Mouse (Mus musculus) monocyte, adult 2 months (primary cell): Measurements from ENCODE around the gene Gng7.

ENCODE experiments used
- DNase-seq, 2 experiments: peaks; one replicate each; pipeline ENCODE4 v3.0.0; 2022; ENCODE audit warnings: low spot score in 2 of 2, low read depth in 1 of 2

Gene Gng7

GRCm38 (mm10) chr10:80946684-80947437 lies 67.9 kb downstream of the Gng7 start:
- no peak for DNase-seq

- DNase-seq, result no peak
These were observed 70.5 kb downstream of the Gng7 start for GRCm38 (mm10) chr10:80944231-80944630.

- no peak for DNase-seq
These were observed 71.0 kb downstream of the Gng7 start for GRCm38 (mm10) chr10:80943701-80944100.

GRCm38 (mm10) chr10:80942919-80943318 lies 71.8 kb downstream of the Gng7 start:
- no peak for DNase-seq

DNA sequence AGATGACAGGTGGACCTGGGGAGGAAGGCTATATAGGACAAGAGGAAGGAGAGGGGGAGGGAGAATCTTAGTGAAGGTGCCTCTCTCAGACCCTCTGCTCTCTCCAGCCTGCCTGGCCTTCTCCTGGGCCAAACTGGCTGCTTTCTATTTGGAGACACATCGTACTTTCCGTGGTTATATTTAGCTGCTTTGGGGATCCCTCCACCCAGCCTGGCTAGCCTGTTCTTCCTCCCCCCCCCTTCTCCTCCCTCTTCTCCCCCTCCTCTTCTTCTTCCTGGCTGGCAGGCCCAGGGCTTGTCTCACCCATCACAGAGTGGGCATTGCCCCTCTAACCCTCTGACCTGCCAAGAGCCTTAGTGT lies 73.8 kb downstream of the Gng7 start:
- no peak for DNase-seq

GRCm38 (mm10) chr10:80940320-80940987 lies 74.3 kb downstream of the Gng7 start:
- no peak for DNase-seq

- DNase-seq, result peak in 1 of 2 experiments; percentile 70
These were observed 75.1 kb downstream of the Gng7 start for GRCm38 (mm10) chr10:80939671-80940070.

DNA sequence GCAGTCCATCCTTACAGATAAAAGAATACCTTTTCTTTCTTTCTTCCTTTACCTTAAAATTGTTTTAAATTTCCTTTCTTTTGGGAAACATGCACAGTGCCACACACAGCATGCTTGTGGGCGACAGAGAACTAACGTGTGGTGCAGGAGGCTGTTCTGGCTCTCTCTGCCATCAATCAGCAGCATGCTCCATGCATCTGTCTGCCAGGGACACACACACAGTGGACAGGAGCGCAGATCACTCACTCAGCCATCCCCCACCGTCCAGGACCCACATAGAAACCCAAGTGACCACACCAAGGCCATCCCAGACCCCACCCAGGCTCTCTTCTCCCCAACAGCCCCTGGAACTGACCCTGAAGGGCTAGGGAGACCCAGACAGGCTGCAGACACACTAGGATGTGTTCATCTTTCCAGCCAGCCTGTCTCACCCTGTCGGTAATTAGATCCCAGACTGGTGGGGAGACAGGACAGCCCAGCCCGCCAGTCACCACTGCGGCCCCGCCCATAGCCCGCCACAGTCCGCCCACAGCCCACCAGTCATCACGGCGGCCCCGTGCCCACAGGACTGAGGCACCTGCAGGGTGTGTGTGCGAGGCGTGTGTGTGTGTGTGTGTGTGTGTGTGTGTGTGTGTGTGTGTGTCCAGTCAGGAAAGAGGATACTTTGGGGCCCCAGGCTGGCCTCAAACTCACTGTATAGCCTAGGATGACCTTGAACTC lies 75.8 kb downstream of the Gng7 start:
- DNase-seq, result no peak

DNA sequence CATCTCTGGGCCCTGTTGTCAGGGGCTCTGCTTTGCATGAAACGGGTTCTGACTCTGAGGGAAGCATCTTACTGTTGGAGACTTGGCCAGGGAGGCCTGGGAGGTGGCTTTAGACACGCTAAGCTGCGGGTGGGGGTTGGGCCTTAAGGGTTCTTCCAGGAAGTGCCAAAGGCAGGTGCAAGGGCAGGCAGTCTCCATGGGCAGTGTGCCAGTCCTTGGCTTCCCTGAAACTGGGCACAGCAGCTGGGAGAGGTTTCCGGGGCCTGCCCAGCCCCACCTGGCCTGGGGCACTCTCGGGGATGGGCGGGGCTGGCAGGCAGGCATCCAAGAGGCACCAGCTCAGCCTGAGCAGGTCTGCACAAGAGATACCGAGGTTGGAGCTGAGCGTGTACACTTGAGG lies 77.1 kb downstream of the Gng7 start:
- DNase-seq, result no peak

- DNase-seq, result no peak
These were observed 78.0 kb downstream of the Gng7 start for GRCm38 (mm10) chr10:80936810-80937164.

GRCm38 (mm10) chr10:80936135-80936809 lies 78.5 kb downstream of the Gng7 start:
- no peak for DNase-seq

- DNase-seq, result no peak
These were observed 79.0 kb downstream of the Gng7 start for GRCm38 (mm10) chr10:80935698-80936097.

DNA sequence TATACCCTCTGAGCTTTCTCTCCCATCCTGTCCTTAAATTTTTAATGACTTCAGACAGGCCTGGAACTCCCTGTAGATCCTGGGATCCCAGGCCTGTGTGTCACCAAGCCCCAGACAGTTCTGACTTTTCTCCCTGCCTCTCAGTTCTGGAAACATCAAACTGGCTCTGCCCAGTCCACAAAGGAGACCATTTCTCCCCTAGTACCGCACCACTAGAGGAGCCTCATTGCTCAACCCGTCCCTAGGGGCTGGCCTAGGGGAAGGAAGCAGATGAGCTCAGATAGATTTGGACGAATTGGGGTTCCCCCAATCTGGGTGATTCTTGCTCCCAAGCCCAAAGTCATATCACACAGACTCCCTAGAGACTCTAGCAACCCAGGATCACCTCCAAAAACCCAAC lies 79.5 kb downstream of the Gng7 start:
- no peak for DNase-seq

DNA sequence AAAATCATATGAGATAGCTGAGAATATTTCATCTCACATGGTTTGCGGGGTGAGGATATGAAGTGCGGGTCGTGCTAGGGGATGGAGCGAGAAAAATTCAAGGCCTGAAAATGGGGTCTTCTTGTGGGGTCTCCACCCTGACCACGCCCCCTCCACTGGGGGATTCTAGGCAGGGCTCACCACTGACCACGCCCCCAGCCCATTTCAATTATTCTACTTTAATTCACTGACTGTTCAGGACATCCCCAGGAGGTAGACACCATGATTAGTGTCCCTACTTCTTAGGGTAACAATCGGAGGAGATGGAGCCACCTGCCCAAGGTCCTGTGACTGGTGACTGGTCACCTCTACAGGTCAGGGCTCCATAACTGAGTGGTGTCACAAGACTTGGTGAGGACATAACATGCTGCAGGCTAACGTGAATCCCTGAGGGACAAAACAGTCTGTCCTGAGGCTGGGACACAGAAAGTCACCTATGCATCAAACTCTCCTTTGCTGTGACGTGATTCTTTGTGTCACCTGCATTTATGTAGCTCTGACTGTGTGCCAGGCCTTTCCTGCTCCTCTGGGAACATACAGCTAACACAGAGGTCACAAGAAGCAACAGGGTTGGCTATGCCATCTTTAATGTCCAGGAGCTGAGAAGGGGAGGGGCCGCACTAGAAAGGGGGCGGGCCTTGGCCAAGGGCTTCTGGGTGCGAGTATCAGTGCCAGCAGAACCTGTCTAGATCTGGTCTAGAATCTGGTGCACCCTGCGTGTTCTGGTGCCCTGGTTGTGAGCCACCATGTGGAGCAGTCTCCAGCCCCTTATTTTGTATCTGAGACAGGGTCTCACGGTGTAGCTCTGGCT lies 80.4 kb downstream of the Gng7 start:
- no peak for DNase-seq

DNA sequence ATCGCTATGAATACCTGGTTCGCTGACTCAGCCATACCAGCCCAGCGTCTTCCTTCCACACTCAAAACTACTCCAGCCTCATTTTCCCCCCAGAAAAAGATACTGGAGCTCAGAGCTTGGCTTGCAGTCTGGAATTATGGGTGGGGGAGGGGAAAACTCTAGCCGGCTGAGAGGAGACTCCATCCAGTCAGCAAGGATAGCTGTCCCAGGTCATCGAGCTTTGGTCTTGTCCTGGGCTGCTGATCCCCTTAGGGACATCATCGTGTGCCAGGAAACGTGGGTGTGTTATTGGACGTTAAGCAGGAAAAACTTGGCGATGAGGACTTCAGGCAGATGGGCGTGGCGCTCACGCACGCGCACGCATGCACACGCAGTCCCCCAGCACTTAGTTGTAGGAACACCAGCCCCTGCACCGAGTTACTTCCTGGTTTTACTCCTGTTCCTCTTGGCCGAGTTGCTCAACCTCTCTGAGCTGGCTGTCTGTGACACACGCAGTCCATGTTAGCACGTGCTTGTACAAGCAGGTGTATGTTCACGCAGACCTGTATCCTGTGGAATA lies 81.2 kb downstream of the Gng7 start:
- DNase-seq, result peak in 1 of 2 experiments; percentile 48

- DNase-seq, result no peak
These were observed 81.9 kb downstream of the Gng7 start for GRCm38 (mm10) chr10:80932700-80933420.

GRCm38 (mm10) chr10:80932206-80932605 lies 82.5 kb downstream of the Gng7 start:
- DNase-seq, result no peak

DNA sequence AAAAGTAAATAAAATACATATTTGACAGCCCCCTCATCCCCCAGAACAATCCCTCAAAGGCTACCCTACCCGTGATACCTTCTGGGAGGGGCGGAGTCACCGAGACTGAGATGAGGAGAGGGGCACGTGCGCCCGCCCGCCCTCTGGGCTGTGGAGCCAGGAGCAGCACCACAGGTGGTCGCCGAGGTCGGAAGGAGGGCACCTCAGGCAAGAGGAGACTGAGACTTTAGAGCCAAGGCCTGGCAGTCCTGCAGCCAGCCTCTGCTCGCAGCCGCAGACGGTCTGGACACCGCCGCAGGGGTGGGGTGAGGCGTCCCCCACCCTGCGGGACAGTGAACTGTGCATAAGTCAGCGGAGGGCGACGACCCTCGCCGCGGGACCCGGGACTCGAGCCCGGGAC lies 83.0 kb downstream of the Gng7 start:
- DNase-seq, result no peak

- DNase-seq, result no peak
These were observed 83.5 kb downstream of the Gng7 start for GRCm38 (mm10) chr10:80931153-80931671.
